Mouse (Mus musculus) cerebellum, adult 11-12 months (tissue): ENCODE measurements around the gene Nat8f5.
"Not testable (repeated sequence)": the region's sequence is repeated elsewhere in the genome, so short reads cannot be mapped to it uniquely, and the experiment has no call there.

Experiments used
- DNase-seq: peaks from one replicate; pipeline ENCODE4 v3.0.0; 2022

Gene Nat8f5

DNA sequence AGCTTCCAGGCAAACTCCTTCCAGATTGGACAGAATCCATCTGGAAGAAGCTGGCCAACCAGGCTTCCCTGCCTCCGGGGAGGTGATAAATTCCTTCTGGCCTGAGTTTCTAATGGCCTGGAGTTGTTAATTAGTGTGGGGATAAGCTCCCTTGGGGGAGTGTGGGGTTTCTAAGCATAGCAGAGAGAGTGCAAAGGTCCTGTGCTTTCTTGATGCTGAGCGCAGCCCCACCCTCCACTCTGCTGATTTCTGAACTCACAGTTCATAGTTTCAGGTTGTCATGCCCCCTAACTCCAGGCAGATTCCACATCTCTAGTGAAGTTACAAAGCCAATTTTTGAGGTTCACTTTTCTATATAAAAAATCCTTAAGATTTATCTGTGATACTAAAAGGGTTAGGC is 14.3 kb upstream of the Nat8f5 start:
- DNase-seq: not testable (repeated sequence)

DNA sequence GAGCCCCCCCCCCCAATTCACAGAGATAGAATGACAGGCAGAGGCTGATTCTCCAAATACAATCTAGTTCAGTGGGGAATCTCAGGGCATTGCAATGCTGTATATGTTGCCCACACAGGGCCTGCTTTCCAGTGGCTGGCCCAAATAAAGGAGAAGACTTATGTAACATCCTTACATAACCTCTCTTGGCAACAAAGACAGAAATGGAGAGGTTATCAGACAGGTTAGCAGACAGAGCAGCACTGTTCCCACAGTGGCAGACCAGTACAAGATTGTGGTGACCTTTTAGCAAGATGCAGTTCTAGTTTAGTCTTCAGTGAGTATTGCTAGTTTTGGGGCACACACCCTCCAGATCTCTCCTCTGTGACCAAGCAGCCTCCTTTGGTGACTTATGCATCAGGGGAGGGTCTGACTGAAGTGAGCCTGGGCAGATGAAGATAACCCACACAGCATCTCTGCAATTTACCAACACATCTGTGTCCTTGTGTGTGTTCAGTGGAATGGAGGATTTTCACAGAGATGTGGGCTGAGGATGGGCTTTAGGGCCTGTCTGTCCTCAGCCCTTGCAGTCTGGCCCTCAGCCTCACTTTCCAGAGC is 13.8 kb upstream of the Nat8f5 start:
- DNase-seq: peak; percentile 51

DNA sequence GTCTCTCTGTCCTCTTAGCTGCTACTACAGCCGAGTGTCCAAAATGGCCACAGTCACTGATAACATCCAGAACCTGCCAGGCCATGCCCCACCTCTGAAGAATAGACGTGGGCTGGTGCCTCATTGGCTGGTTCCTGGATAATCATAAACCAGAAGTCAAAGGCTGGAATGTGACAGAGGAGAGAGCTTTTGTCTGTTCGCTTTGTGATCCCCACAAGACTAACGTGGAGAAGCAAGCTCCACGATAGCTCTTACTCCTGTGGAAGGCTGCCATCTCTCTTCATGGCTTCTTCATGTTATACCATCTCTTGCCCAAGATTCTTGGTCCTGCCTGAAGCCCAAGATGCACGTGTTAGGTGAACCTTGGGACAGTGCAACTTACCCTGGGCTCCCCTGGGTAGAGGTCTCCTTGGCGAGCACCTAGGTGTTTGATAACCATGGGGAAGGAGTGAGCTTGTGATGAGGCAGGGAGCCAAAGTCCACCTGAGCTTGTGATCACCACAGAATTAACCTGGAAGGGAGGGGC is 11.1 kb upstream of the Nat8f5 start, which contains the start of gene Nat8:
TSS of gene Nat8 (minus strand) at position 287 of the 526 bp plus-strand sequence.
- DNase-seq: no peak

DNA sequence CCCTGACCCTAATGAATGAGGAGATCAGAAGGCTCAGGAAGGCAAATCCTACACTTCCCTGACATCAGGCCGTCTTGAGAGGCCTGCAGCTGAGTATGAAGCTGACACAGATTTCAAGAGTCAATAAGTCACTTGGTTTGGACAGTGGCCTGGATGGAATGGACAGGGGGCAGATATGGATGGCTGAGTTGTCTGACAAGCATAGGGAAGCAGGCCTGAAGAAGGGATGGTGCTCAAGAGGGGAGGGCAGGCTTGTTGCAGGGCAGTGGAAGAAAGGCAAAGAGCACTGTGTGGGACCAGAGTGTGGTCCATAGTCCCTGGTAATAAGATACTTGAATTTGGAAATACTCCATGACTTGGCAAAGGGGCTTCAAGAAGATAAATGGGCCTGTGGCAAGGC is 8.7 kb upstream of the Nat8f5 start:
- no peak for DNase-seq

DNA sequence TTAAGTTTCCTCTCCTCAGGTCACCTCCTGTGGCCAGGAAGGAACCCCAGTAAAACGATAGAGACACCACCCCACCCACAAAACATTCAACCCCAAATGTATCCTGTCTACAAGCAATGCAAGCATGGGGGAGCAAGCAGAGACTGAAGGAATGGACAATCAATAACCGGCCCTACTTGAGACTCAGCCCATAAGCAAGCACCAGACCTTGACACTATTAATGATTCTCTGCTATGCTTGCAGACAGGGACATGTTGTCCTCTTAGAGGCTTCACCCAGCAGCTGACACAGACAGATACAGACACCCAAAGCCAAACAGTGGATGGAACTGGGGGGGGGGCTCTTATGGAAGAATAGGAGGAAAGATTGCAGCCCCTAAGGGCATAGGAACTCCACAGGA is 5.1 kb upstream of the Nat8f5 start:
- DNase-seq: no peak

DNA sequence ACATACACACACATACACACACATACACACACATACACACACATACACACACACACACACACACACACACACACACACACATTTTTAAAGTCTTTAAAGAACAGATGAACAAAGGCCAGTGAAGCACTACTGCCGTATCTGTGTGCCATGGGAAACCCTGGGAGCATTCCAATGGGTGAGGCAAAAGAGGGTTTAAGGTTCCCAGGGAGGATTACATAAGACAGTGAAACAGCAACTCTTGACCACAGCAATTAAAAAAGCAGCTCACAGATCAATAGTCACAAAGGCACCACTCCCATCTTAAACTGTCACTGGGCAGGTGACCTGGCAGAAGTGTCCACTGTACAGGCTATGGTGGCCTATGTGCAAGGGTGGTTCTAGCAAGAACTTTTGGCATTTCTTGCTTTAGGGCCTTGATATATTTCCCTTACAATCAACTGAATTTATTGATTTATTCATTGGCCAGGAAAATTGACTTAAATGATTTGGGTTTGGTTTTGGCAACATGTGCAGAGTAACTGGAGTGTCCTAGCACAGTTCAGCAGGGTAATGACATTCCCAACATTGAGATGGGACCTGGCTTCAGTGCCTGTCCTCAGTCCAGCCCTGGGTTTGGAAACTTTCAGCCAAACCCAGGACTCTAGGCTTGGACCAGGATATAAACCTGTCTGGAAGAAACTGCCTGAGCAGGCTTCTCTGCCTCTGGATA is 2.8 kb upstream of the Nat8f5 start:
- DNase-seq: no peak

DNA sequence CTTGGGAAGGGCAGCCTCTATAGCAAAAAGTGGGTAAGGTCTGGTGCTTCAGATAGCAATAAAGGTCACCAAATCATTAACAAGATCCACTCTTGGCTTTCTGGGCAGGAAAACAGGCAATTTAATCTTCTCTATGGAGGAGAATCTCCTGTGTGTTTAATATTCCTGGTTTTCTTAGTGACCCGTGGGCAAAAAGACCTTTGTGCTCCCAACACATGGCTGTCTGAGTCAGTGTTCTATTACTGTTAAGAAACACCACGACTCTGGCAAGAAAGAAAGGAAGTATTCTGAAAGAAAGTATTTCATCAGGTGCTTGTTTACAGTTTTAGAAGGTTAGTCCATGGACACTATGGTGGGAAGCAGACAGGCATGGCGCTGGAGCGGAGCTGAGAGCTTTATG is 1.5 kb upstream of the Nat8f5 start:
- DNase-seq: no peak

DNA sequence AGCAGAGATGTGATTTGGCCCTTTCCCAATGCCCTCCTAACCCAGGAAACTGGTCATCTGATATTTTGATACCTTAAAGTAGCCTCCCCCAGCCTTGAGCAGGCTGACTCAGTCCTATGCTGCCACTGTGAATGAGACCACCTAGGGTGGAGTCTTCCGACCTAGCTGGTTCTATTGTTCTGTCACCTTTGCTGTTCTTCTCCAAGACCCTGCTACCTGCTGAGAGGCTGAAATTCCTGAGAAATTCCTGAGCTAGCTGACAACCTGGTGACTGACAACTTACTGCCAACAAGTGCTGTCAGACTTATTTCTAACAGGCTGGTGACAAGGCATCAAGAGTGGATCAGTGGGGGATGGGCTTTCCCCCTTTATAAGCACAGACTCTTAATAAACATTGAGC is 2.4 kb downstream of the Nat8f5 start:
- DNase-seq: no peak

DNA sequence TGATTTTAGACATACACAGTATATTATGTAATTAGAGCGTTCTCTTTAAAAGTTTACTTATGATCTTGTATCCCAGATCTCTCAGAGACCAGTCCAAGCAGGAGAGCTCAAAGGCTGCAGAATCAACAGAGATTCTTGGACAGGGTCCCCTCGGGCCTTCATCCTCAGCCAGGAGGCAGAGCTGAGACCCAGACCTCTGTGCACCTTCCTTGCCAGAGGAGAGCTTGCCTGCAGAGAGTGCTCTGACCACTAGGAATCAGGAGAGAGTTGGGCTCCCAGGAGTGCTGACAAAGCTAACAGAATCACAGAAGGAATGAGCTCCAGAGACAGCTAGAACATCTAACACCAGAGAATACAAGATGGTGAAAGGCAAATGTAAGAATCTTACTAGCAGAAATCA is 7.4 kb downstream of the Nat8f5 start:
- DNase-seq: no peak

DNA sequence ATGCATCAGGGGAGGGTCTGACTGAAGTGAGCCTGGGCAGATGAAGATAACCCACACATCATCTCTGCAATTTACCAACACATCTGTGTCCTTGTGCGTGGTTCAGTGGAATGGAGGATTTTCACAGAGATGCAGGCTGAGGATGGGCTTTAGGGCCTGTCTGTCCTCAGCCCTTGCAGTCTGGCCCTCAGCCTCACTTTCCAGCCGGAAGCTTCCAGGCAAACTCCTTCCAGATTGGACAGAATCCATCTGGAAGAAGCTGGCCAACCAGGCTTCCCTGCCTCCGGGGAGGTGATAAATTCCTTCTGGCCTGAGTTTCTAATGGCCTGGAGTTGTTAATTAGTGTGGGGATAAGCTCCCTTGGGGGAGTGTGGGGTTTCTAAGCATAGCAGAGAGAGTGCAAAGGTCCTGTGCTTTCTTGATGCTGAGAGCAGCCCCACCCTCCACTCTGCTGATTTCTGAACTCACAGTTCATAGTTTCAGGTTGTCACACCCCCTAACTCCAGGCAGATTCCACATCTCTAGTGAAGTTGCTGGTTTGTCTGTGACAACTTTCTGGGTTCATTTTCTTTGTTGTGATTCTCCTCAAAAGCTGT is 9.7 kb downstream of the Nat8f5 start:
- not testable (repeated sequence) for DNase-seq

DNA sequence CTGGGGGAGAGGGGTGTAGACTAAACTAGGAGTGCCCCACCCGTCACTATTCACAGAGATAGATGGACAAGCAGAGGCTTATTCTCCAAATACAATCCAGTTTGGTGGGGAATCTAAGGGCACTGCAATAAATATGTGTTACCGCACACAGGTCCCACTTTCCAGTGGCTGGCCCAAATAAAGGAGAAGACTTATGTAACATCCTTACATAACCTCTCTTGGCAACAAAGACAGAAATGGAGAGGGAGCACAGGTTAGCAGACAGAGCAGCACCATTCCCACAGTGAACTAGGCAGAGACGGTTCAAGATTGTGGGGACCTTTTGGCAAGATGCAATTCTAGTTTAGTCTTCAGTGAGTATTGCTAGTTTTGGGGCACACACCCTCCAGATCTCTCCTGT is 10.3 kb downstream of the Nat8f5 start:
- DNase-seq: not testable (repeated sequence)

DNA sequence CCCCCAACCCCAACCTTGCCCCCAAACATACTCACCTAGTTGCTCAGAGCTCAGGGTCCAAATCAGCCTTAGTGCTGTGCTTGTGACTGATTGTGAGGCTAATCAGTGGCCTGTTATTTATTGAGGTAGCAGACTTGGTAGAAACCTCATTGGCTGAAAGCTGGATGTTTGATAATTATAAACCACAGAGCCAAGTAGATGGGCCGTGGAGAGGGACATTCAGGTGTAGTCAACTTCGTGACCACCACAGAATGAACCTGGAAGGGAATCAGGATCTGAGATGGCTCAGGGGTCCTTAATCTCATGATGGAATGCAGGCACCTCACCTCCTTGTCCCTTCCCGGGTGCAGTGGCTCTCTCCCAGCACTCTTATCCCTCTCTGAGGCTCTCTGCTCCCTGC is 11.0 kb downstream of the Nat8f5 start:
- not testable (repeated sequence) for DNase-seq

DNA sequence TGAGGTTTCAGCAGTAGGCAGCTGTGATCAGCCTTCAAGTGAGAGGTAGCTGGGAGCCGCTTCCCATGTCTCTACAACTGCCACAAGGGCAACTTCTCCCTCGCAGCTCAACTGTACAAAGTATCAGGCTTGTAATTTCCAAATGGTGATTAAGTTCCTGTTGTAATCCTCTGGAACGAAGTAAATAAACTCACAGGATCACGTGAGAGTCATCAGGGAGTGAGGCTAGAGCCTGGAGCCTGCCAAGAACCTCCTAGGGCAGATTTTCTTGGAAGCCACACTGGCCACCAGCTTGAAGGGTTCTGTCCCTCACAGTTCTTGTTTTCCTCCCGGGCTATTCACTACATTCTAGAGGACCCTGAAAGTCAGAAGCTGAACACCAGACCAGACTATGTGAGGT is 17.6 kb downstream of the Nat8f5 start:
- DNase-seq: not testable (repeated sequence)
